Mouse (Mus musculus): Measurements from ENCODE around the gene Mtfp1.

DNA sequence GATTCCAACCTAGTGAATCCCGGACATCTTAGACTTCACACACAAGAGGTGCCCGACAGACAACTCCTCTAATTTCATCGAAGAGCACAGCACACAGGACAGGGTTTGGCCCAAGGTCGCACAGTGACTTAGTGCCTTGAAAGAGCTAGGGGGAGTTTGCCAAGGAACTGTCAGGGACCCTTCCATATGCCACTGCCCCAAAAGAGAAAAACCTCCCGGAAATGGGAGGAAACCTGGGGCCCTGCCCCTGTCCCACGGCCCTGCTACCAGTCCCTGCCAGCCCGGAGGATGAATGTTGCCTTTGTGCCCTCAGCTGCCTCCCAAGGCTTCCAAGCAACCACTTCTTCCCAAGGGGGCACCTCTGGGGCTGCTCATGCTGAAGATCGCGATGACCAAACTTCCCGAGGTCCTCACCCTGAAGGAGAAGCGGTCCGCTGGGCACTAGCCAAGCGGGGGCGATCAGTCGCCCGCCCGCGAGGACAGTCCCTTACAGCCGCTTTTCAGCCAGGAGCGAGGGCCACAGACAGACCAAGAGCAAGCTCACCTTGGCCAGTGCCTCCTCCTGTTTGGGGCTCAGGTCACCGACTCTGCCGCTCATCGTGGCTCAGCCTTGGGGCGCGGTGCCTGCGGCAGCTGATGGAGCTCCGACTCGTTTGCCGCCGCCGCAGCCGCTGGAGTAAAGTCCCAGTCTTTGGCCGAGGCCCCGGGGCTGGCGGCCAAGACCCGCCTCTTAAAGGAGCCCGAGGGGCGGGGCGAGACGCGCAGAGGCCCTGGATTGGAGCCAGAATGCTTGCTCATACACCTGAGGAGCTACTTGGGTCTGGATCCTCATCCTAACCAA lies 23.1 kb upstream of the Mtfp1 start:
- TF ChIP-seq GATA1 (IDR thresholded peaks at IDR 0.05; ENCODE audit: borderline replicate concordance, low read length), result no peak
- no peak for TF ChIP-seq FLI1 (IDR thresholded peaks at IDR 0.05; ENCODE audit: low read length)
